Mouse (Mus musculus) hindbrain, embryonic 15.5 days (tissue): ENCODE data around the gene Dapp1. TPM values are rescaled to one million over a fixed set of nuclear protein-coding genes. Genes with fewer than 3 reads are reported as not detected.

Experiments used
- ATAC-seq: fragments of 200-750 bp; cut with Nextera tagmentation; 2 replicates; pipeline ENCODE4 v1.8.0; 2017; ENCODE audit warnings: low read depth, moderate number of reproducible peaks, moderate TSS enrichment; ENCODE audit not compliant: low FRiP score
- H3K27ac ChIP-seq: fragments of 300-500 bp; sonication (generic); replicated peaks from 2 replicates; pipeline ENCODE4 v1.5.1; 2015; ENCODE audit warnings: mild to moderate bottlenecking, inconsistent platforms
- H3K27me3 ChIP-seq: fragments of 300-500 bp; sonication (generic); 2 replicates; pipeline ENCODE4 v1.6.1; 2015; ENCODE audit warnings: control low read depth, inconsistent platforms
- H3K36me3 ChIP-seq: fragments of 300-500 bp; sonication (generic); 2 replicates; pipeline ENCODE4 v1.6.1; 2015; ENCODE audit warnings: control low read depth, inconsistent platforms
- H3K4me1 ChIP-seq: fragments of 300-500 bp; sonication (generic); replicated peaks from 2 replicates; pipeline ENCODE4 v1.6.1; 2015; ENCODE audit warnings: control low read depth, inconsistent platforms
- H3K4me2 ChIP-seq: fragments of 300-500 bp; sonication (generic); 2 replicates; pipeline ENCODE4 v1.6.1; 2015; ENCODE audit warnings: moderate library complexity, mild to moderate bottlenecking, inconsistent platforms
- H3K4me3 ChIP-seq: fragments of 300-500 bp; sonication (generic); 2 replicates; pipeline ENCODE4 v1.5.1; 2015; ENCODE audit warnings: mild to moderate bottlenecking, inconsistent platforms
- H3K9ac ChIP-seq: fragments of 300-500 bp; sonication (generic); 2 replicates; pipeline ENCODE4 v1.6.1; 2015; ENCODE audit warnings: inconsistent platforms
- H3K9me3 ChIP-seq: fragments of 300-500 bp; sonication (generic); 2 replicates; pipeline ENCODE4 v1.6.1; 2016; ENCODE audit warnings: control low read depth, inconsistent platforms
- WGBS: fragments of 180-500 bp; shearing (Covaris S2); methylation state at CpG from one replicate; pipeline ENCODE4 v1.1.7; 2015; 5-methylcytosine and 5-hydroxymethylcytosine counted together
- polyA plus RNA-seq: library from polyadenylated mRNA; unstranded; fragments of >200 nt; fragmentation: Nextera tagmentation; extraction: Ambion mirVana; gene quantifications from 2 replicates; pipeline ENCODE4 v1.2.1, GENCODE M21; 2015

Gene Dapp1
- polyA plus RNA-seq, 1 experiment from 2014 or later = 1.7 TPM

DNA sequence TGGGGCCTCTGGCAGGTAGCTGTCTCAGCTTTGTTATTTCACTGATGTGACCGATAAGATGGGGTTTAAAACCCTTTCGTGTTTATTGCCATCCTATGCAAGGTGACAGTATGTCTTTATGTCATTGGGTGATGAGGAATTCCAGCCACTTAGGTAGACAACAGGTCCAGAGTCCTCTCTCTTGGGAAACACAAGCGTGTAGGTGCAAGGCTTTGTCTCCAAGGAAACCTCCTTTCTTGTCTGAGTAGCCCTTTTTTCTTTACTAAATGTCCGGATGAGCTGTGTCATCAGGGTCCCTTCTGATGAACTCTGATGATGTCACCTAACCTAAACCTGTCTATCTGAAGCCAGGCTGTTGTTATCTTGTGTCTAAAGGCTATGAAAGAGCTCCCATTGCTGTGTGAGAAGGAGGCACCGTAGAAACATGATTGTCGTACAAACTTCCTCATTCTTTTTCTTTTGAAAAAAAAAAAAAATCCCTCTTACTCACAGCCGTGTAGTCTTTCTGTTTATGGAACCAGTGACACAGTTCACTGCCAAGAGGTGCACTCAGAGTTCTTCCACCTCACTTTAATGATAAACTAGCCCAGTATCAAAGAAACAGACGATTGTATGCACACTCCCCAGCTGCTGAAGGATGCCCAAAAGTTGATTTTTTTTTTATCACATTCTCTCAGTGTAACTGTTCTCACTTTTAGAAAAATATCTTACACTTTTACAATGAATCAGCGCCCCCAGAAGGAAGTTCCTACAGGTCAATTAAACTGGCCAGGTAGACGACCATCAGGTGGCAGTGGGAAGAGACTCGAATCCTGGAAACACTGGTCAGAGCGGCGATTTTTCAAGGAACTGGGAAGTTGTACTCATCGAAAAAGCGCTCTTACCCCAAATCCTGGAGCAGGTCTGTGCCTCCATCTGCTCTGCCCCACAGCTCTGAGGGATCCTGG lies 637 bp downstream of the Dapp1 start:
- Histone ChIP-seq H3K27me3 (0 out of 2 replicates have a peak, but pooled peaks cover 3% of the 10 kb centered on the region), H3K9ac (no peak overlapping the region), H3K4me2 (peak overlapping the region; percentile 46), H3K27ac (no peak overlapping the region), H3K9me3 (no peaks in the 10 kb centered on the region), H3K4me3 (peak overlapping the region; percentile 28), H3K36me3 (no peaks in the 10 kb centered on the region), H3K4me1 (peaks cover 11% of the 10 kb centered on the region)
- WGBS = 46% methylated on average over 15 of the region's 15 CpGs
- no peak for ATAC-seq

DNA sequence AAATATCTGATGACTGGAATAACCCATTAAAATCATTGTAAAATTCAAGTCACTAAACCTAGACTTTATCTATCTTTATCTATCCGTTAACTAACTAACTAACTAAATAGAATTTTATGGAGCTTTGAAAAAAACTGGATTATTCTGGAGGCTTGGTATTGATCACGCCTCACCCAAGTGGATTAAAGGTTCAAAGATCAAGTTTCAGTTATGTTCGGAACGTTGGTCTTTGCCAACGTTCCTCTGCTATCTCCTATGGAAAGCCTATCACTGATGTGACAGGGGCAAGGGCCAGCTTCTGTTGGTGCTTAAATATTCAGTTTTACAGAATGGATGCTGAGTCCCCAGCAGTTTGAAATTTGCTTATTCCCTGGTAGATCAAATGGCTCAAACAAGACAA lies 3.1 kb downstream of the Dapp1 start:
- Histone ChIP-seq H3K27me3 (0 out of 2 replicates have a peak, but pooled peaks cover 3% of the 10 kb centered on the region), H3K4me3 (no peak overlapping the region), H3K36me3 (no peaks in the 10 kb centered on the region), H3K4me1 (peaks cover 11% of the 10 kb centered on the region), H3K9me3 (no peaks in the 10 kb centered on the region), H3K4me2 (no peak overlapping the region), H3K9ac (no peak overlapping the region), H3K27ac (no peak overlapping the region)
- 83% methylated on average over 5 of the region's 5 CpGs for WGBS
- ATAC-seq = no peak

DNA sequence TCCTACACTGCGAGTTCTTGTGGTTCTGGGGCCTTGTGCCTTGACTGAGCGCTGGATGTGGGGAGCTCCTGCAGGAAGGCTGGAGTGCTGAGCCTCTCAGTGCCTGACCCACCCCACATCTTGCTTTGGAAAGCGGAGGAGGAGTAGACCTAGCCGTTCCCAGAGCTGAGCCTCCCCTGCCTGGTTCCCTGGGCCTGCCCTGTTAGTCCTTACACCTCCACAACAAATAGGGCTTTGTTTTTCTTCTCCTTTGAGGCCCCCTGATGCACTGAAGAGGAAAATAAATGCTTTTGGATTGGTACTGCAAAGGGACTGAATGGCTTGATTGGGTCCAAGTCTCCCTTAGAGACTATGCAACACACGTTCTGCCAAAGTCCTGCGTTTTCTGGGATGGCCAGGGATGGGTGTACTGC lies 3.7 kb downstream of the Dapp1 start:
- ATAC-seq = peak; percentile 72

DNA sequence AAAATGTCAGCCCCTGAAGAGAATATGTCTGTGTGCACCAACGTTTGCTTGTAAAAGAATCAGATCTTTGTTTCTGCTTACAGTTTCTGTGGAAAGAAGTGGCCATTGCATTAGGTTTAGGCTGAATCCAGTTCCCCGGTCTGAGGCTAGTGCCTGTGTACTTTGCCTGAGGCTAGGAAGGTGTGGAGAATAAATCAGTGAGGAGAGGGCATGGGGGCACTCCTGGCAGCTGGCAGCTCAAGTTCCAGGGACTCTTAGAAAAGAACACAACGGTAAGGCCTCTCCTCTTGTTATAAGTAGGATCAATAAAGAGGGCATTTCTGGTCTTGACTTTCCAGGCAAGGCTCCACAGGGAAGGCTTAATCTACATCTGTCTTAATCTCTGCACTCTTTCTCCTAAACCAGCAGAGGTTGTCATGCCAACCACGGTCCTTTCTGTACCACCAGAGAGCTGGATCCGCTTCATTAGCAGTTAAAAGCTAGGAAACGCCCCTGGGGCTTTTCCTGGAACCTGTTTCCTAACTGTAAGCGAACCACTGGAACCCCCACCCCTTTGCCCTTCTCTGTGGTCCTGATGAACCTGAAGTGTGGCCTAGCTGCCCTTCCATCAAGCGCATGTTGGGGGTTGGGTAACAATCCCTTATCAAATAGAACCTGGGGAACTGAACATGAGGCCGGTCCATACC lies 4.3 kb downstream of the Dapp1 start:
- Histone ChIP-seq H3K4me2 (no peak overlapping the region), H3K27me3 (0 out of 2 replicates have a peak, but pooled peaks cover 3% of the 10 kb centered on the region), H3K36me3 (no peaks in the 10 kb centered on the region), H3K9ac (no peak overlapping the region), H3K27ac (peak overlapping the region; percentile 64), H3K4me3 (no peak overlapping the region), H3K4me1 (peaks cover 11% of the 10 kb centered on the region), H3K9me3 (no peaks in the 10 kb centered on the region)
- peak; percentile 62 for ATAC-seq
- 23% methylated on average over 9 of the region's 9 CpGs for WGBS

More for the DNA sequence above, 3.7 kb downstream of the Dapp1 start:
- Histone ChIP-seq H3K4me2 (no peak overlapping the region), H3K9me3 (no peaks in the 10 kb centered on the region), H3K36me3 (no peaks in the 10 kb centered on the region), H3K9ac (no peak overlapping the region), H3K27me3 (0 out of 2 replicates have a peak, but pooled peaks cover 3% of the 10 kb centered on the region), H3K4me3 (no peak overlapping the region), H3K4me1 (peaks cover 11% of the 10 kb centered on the region), H3K27ac (peak overlapping the region; percentile 64)
- 19% methylated on average over 6 of the region's 6 CpGs for WGBS

DNA sequence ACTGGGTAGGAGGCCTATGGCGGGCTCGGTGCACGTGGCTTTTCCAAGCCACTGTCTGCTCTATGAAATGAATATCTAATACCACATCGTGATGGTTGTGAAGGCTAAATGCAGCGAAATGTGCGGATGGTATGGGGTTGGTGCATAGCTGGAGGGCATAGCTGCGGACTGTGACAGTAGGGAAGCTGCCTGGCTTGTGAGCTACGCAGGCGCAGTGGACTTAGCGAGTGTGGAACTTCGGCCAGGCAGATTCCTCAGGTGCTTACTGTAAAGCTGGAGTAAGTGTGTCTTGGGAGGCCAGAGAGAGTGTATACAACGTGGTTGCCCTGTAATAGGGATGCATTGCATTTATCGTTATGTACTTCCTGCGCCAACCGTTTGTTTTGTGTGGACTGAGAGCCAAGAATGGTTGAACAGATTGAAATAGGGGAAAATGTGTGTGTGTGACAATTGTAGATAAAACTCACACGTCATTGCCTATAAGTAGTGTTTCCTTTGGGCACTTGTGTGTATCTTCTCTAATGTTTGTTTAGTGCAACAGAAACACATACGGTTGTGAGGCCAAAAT lies 5.4 kb downstream of the Dapp1 start:
- Histone ChIP-seq H3K9me3 (no peaks in the 10 kb centered on the region), H3K9ac (no peak overlapping the region), H3K4me2 (no peak overlapping the region), H3K27me3 (no peaks in the 10 kb centered on the region), H3K4me3 (no peak overlapping the region), H3K27ac (no peak overlapping the region), H3K4me1 (peaks cover 11% of the 10 kb centered on the region), H3K36me3 (no peaks in the 10 kb centered on the region)
- ATAC-seq = no peak
- 86% methylated on average over 17 of the region's 17 CpGs for WGBS

DNA sequence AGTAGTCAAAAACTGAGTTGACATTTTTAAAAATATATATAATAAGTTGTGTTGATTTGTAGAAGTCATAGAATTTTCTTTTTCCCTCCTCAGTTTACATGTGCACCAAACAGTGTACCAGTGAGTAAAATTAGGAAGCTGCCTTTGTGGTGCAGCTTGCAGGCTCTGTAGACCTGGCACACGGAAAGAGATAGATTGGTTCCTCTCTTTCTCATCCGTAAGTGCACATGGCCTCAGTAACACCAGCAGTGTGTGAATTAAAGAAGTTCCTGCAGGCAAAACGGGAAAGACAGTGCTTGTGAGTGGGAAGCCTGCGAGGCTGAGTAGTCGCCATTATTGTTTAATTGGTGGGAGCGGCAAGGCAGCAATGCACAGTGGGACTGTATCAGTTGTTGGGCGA lies 5.9 kb downstream of the Dapp1 start:
- Histone ChIP-seq H3K4me2 (no peak overlapping the region), H3K9me3 (no peaks in the 10 kb centered on the region), H3K4me3 (no peak overlapping the region), H3K27ac (no peak overlapping the region), H3K4me1 (peaks cover 11% of the 10 kb centered on the region), H3K9ac (no peak overlapping the region), H3K27me3 (no peaks in the 10 kb centered on the region), H3K36me3 (no peaks in the 10 kb centered on the region)
- WGBS = 67% methylated on average over 7 of the region's 7 CpGs
- ATAC-seq = no peak

DNA sequence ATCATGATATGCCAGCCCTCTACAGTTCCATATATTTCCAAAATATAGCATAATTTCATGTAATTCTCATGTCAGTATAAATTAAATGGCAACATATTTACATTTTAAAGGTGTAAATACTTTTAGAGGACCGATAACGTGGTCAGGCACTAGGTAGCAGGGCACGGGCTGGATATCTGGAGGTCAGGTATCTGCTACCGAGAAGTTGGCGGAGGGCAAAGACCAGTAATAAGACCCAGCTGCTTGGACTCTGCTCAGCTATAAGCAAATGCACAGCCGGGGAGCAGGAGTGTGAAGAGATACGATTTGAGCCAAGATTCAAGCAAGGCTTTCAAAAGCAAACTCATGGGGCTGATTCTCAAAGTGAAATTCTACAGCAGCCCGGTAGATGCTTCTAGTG lies 7.0 kb downstream of the Dapp1 start:
- no peak overlapping the region for H3K4me3 ChIP-seq
- H3K4me2 ChIP-seq = no peak overlapping the region
- no peaks in the 10 kb centered on the region for H3K36me3 ChIP-seq
- 86% methylated on average over 8 of the region's 8 CpGs for WGBS
- no peak for ATAC-seq
- no peaks in the 10 kb centered on the region for H3K9me3 ChIP-seq
- H3K27me3 ChIP-seq = no peaks in the 10 kb centered on the region
- H3K9ac ChIP-seq = no peak overlapping the region
- H3K4me1 ChIP-seq = peaks cover 11% of the 10 kb centered on the region
- H3K27ac ChIP-seq = no peak overlapping the region

DNA sequence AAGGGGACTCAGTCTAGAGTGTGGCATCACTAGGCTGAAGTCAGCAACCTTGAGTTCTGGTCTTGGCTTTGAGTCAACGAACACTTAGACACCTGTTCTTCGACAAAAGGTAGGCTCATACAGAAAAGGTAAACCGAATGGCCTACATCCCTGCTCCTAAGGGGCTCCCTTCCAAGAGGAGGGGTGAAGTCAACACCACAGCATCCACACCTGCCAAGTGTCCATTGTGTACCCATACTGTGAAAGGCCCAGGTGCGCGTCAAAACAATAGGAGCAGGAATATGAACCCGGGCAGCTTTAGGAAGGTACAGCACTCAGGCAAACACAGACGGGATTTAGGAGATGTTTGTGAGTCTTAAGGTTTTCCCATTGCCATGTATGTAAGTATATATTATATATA lies 8.4 kb downstream of the Dapp1 start:
- no peak overlapping the region for H3K4me3 ChIP-seq
- peaks cover 11% of the 10 kb centered on the region for H3K4me1 ChIP-seq
- no peak for ATAC-seq
- H3K9ac ChIP-seq = no peak overlapping the region
- no peaks in the 10 kb centered on the region for H3K36me3 ChIP-seq
- H3K27me3 ChIP-seq = no peaks in the 10 kb centered on the region
- H3K27ac ChIP-seq = no peak overlapping the region
- 93% methylated on average over 7 of the region's 7 CpGs for WGBS
- H3K4me2 ChIP-seq = no peak overlapping the region
- H3K9me3 ChIP-seq = no peaks in the 10 kb centered on the region

DNA sequence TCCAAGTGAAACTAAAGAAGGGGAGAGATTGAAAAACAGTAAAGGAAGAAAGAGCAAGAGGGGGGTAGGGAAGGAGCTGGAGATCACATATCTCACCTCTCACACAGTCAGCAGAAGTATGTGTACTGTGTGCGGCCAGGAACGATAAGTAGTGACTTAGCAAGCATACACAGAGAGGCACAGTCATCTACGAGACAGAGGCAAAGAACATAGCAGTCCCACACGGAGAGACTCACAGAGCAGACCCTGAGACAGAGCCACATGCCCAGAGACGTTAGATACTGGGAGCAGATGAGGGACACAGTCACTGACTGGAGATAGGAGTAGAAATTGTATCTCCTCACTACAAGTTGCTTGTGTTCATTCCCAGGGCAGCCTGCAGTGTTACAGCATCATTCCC lies 9.1 kb downstream of the Dapp1 start:
- H3K4me1 ChIP-seq = peaks cover 5% of the 10 kb centered on the region
- H3K36me3 ChIP-seq = no peaks in the 10 kb centered on the region
- ATAC-seq = no peak
- no peak overlapping the region for H3K9ac ChIP-seq
- H3K4me2 ChIP-seq = no peak overlapping the region
- H3K4me3 ChIP-seq = no peak overlapping the region
- no peak overlapping the region for H3K27ac ChIP-seq
- 83% methylated on average over 5 of the region's 5 CpGs for WGBS
- no peaks in the 10 kb centered on the region for H3K9me3 ChIP-seq
- H3K27me3 ChIP-seq = no peaks in the 10 kb centered on the region

DNA sequence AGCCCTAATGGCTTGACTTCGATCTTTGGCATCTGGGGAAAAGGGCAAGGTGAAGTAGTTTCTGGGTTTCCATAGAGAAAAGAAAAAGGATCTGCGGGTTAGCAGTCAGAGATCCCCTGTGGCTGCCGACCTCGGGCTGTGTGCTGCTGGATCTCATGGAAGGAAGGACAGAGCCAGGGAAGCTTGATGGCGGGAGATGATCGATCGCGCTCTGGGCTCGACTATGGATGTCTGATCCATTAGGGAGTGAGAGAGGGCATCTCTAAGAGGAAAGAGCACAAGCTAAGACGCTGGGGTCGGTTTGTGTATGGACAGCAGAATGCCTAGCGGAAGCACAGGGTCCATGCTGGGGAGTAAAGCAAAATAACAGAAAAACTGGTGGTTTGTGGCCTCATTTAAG lies 11.4 kb downstream of the Dapp1 start:
- Histone ChIP-seq H3K27me3 (no peaks in the 10 kb centered on the region), H3K27ac (no peak overlapping the region), H3K4me1 (no peaks in the 10 kb centered on the region), H3K4me3 (peak overlapping the region; percentile 18), H3K9me3 (no peaks in the 10 kb centered on the region), H3K36me3 (no peaks in the 10 kb centered on the region), H3K4me2 (peak overlapping the region; percentile 38), H3K9ac (no peak overlapping the region)
- 50% methylated on average over 12 of the region's 12 CpGs for WGBS
- ATAC-seq = no peak

DNA sequence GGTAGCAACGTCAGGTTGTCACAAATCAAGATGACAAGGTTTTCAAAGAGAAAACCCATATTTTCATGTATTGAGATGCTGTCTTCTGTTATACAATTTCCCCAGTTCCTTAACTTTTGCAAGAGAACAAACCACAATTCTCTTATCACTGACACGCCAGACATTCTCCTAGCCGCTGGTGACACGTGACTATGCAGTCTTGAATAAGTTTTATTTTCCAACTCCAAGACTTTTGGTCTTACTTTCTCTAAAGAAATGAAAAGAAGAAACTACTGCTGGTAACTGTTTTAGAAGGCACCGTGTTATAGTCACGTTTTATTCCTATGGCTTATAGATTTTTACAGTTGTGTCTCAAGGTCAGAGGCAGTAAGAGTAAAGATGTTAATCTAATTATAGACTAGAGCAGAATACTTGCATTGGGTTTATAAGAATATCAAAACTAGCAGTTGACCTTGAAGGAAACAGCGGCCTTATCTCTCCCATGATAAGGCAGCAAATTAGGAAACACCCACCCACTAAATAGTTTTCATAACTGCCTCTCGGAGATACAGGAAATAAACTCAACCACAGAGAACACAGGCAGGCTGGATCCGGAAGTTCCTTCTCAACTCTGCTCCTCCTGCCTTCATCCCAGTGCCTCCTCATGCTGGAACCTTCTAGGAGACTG lies 12.4 kb downstream of the Dapp1 start:
- no peaks in the 10 kb centered on the region for H3K4me1 ChIP-seq
- H3K27ac ChIP-seq = no peak overlapping the region
- H3K9me3 ChIP-seq = no peaks in the 10 kb centered on the region
- no peak overlapping the region for H3K4me2 ChIP-seq
- H3K9ac ChIP-seq = no peak overlapping the region
- H3K27me3 ChIP-seq = no peaks in the 10 kb centered on the region
- H3K36me3 ChIP-seq = no peaks in the 10 kb centered on the region
- 92% methylated on average over 9 of the region's 9 CpGs for WGBS
- no peak for ATAC-seq
- H3K4me3 ChIP-seq = no peak overlapping the region
